Mouse (Mus musculus) regulatory T cell (primary cell): Measurements from ENCODE around the gene Gbgt1.
"Not testable (repeated sequence)": the region's sequence is repeated elsewhere in the genome, so short reads cannot be mapped to it uniquely, and the experiment has no call there.

ENCODE experiments used
- in situ Hi-C: fragments of 300-600 bp; cut with MboI, MseI; formaldehyde crosslinking; loops from one replicate; pipeline ENCODE4 v1.15.1; 2025; ENCODE audit warnings: high pct_unique_total_duplicates

Gene Gbgt1

GRCm38 (mm10) chr2:28496671-28497070, at the start of gene Gbgt1:
Gene Gbgt1, plus strand, starts transcription at chr2:28496891.
- in situ Hi-C loops, result no loop called here

- in situ Hi-C loops, result no loop called here
Measured at GRCm38 (mm10) chr2:28447315-28447670, 49.4 kb upstream of the Gbgt1 start.

GRCm38 (mm10) chr2:28451663-28452062, 45.0 kb upstream of the Gbgt1 start:
- in situ Hi-C loops, result no loop called here

- in situ Hi-C loops, result no loop called here
Measured at GRCm38 (mm10) chr2:28453539-28453938, 43.2 kb upstream of the Gbgt1 start.

- in situ Hi-C loops, result no loop called here
Measured at GRCm38 (mm10) chr2:28456616-28457015, 40.1 kb upstream of the Gbgt1 start.

- in situ Hi-C loops, result no loop called here
Measured at GRCm38 (mm10) chr2:28463919-28464318, 32.8 kb upstream of the Gbgt1 start.

- in situ Hi-C loops, result no loop called here
Measured at GRCm38 (mm10) chr2:28464919-28465318, 31.8 kb upstream of the Gbgt1 start.

- in situ Hi-C loops, result no loop called here
Measured at GRCm38 (mm10) chr2:28465836-28466518, 30.7 kb upstream of the Gbgt1 start, which contains the start of gene 1700007K13Rik. Gene 1700007K13Rik, minus strand, starts transcription at chr2:28466332.

- in situ Hi-C loops, result no loop called here
Measured at GRCm38 (mm10) chr2:28467860-28468485, 28.7 kb upstream of the Gbgt1 start, which contains the start of gene Mrps2. Gene Mrps2, plus strand, starts transcription at chr2:28468066.

GRCm38 (mm10) chr2:28468486-28469225, 28.0 kb upstream of the Gbgt1 start:
- in situ Hi-C loops, result no loop called here

GRCm38 (mm10) chr2:28469461-28469860, 27.2 kb upstream of the Gbgt1 start:
- in situ Hi-C loops, result no loop called here

- in situ Hi-C loops, result no loop called here
Measured at GRCm38 (mm10) chr2:28470591-28470990, 26.1 kb upstream of the Gbgt1 start.

GRCm38 (mm10) chr2:28472011-28472410, 24.7 kb upstream of the Gbgt1 start:
- in situ Hi-C loops, result not testable (repeated sequence)

- in situ Hi-C loops, result not testable (repeated sequence)
Measured at GRCm38 (mm10) chr2:28477993-28478392, 18.7 kb upstream of the Gbgt1 start.

- in situ Hi-C loops, result no loop called here
Measured at GRCm38 (mm10) chr2:28479208-28480204, 17.2 kb upstream of the Gbgt1 start.

- in situ Hi-C loops, result no loop called here
Measured at GRCm38 (mm10) chr2:28483861-28484260, 12.8 kb upstream of the Gbgt1 start.

GRCm38 (mm10) chr2:28494521-28494920, 2.2 kb upstream of the Gbgt1 start:
- in situ Hi-C loops, result no loop called here

GRCm38 (mm10) chr2:28495207-28495756, 1.4 kb upstream of the Gbgt1 start:
- in situ Hi-C loops, result no loop called here

- in situ Hi-C loops, result no loop called here
Measured at GRCm38 (mm10) chr2:28495801-28496595, 693 bp upstream of the Gbgt1 start.

GRCm38 (mm10) chr2:28497561-28497960, 870 bp downstream of the Gbgt1 start:
- in situ Hi-C loops, result no loop called here
